Mouse (Mus musculus) lung, postnatal 0 days (tissue): ENCODE results near the gene Nostrin. TPM values are rescaled to one million over a fixed set of nuclear protein-coding genes. Genes with fewer than 3 reads are reported as not detected.

ENCODE experiments used
- ATAC-seq: fragments of 200-750 bp; cut with Nextera tagmentation; 2 replicates; pipeline ENCODE4 v1.8.0; 2017; ENCODE audit warnings: moderate library complexity
- DNase-seq: peaks from one replicate; pipeline ENCODE4 v3.0.0-alpha.2; 2016; ENCODE audit warnings: low spot score
- H3K27ac ChIP-seq: fragments of 300-500 bp; sonication (generic); 2 replicates; pipeline ENCODE4 v1.5.1; 2014; ENCODE audit warnings: antibody characterized with exemption, mild to moderate bottlenecking, low read length, mixed read lengths
- H3K27me3 ChIP-seq: fragments of 300-500 bp; sonication (generic); replicated peaks from 2 replicates; pipeline ENCODE4 v1.6.1; 2014; ENCODE audit warnings: low read length, mixed read lengths; ENCODE audit not compliant: insufficient read depth
- H3K36me3 ChIP-seq: fragments of 300-500 bp; sonication (generic); 2 replicates; pipeline ENCODE4 v1.6.1; 2014; ENCODE audit warnings: low read length, mixed read lengths; ENCODE audit not compliant: insufficient read depth
- H3K4me1 ChIP-seq: fragments of 300-500 bp; sonication (generic); 2 replicates; pipeline ENCODE4 v1.6.1; 2014; ENCODE audit warnings: antibody characterized with exemption, low read depth, low read length, mixed read lengths; ENCODE audit not compliant: insufficient read depth
- H3K4me2 ChIP-seq: fragments of 300-500 bp; sonication (generic); replicated peaks from 2 replicates; pipeline ENCODE4 v1.6.1; 2014; ENCODE audit warnings: low read depth, mild to moderate bottlenecking, low read length, moderate library complexity, mixed read lengths
- H3K4me3 ChIP-seq: fragments of 300-500 bp; sonication (generic); 2 replicates; pipeline ENCODE4 v1.5.1; 2014; ENCODE audit warnings: low read depth, low read length
- H3K9ac ChIP-seq: fragments of 300-500 bp; sonication (generic); replicated peaks from 2 replicates; pipeline ENCODE4 v1.6.1; 2014; ENCODE audit warnings: low read depth, mild to moderate bottlenecking
- H3K9me3 ChIP-seq: fragments of 300-500 bp; sonication (generic); 2 replicates; pipeline ENCODE4 v1.6.1; 2016; ENCODE audit warnings: low read length, mixed read lengths
- CTCF ChIP-seq: IDR thresholded peaks from 2 replicates; pipeline ENCODE4 v1.5.1; 2016; ENCODE audit warnings: antibody characterized with exemption, mild to moderate bottlenecking
- EP300 ChIP-seq: IDR thresholded peaks from 2 replicates; pipeline ENCODE4 v1.6.1; 2016; ENCODE audit warnings: antibody characterized with exemption, mild to moderate bottlenecking, control low read depth
- WGBS: fragments of 180-500 bp; shearing (Covaris S2); extraction: QIAGEN DNeasy Blood & Tissue Kit; methylation state at CpG from one replicate; pipeline ENCODE4 v1.1.7; 2014; 5-methylcytosine and 5-hydroxymethylcytosine counted together
- polyA plus RNA-seq: library from polyadenylated mRNA; unstranded; fragments of >200 nt; fragmentation: Nextera tagmentation; extraction: Ambion mirVana; gene quantifications from 2 replicates; pipeline ENCODE4 v1.2.1, GENCODE M21; 2015

Gene Nostrin
- polyA plus RNA-seq, 1 experiment from 2014 or later: 48.0 TPM

GRCm38 (mm10) chr2:69215242-69215641, 79.6 kb downstream of the Nostrin start:
- ATAC-seq (no peak), DNase-seq (no peak)
- Histone ChIP-seq H3K27me3 (no peaks in the 10 kb centered on the region), H3K36me3 (no peaks in the 10 kb centered on the region), H3K4me2 (no peak overlapping the region), H3K9ac (no peak overlapping the region), H3K4me1 (no peaks in the 10 kb centered on the region), H3K27ac (no peak overlapping the region), H3K4me3 (no peak overlapping the region), H3K9me3 (no peaks in the 10 kb centered on the region)
- 60% methylated on average over 7 of the region's 7 CpGs for WGBS
- TF ChIP-seq EP300 (no peak), CTCF (no peak)

- DNase-seq (no peak), ATAC-seq (no peak)
- no peak overlapping the region for H3K27ac ChIP-seq
- no peak overlapping the region for H3K4me3 ChIP-seq
- H3K4me2 ChIP-seq: no peak overlapping the region
- no peaks in the 10 kb centered on the region for H3K9me3 ChIP-seq
- H3K9ac ChIP-seq: no peak overlapping the region
- 64% methylated on average over 5 of the region's 5 CpGs for WGBS
- TF ChIP-seq EP300 (no peak), CTCF (no peak)
- H3K4me1 ChIP-seq: no peaks in the 10 kb centered on the region
- H3K27me3 ChIP-seq: no peaks in the 10 kb centered on the region
- no peaks in the 10 kb centered on the region for H3K36me3 ChIP-seq
These were observed 86.3 kb downstream of the Nostrin start for GRCm38 (mm10) chr2:69221868-69222416.

GRCm38 (mm10) chr2:69222815-69223214, 87.2 kb downstream of the Nostrin start:
- H3K4me2 ChIP-seq: no peak overlapping the region
- WGBS: 66% methylated on average over 10 of the region's 10 CpGs
- H3K27me3 ChIP-seq: no peaks in the 10 kb centered on the region
- H3K36me3 ChIP-seq: no peaks in the 10 kb centered on the region
- H3K27ac ChIP-seq: no peak overlapping the region
- H3K4me1 ChIP-seq: no peaks in the 10 kb centered on the region
- ATAC-seq (no peak), DNase-seq (no peak)
- H3K9ac ChIP-seq: no peak overlapping the region
- H3K9me3 ChIP-seq: no peaks in the 10 kb centered on the region
- H3K4me3 ChIP-seq: no peak overlapping the region
- no peak for TF ChIP-seq CTCF
- no peak for TF ChIP-seq EP300

- DNase-seq (no peak), ATAC-seq (no peak)
- WGBS: 46% methylated on average over 2 of the region's 2 CpGs
- no peak overlapping the region for H3K4me2 ChIP-seq
- no peaks in the 10 kb centered on the region for H3K9me3 ChIP-seq
- H3K27me3 ChIP-seq: no peaks in the 10 kb centered on the region
- H3K4me3 ChIP-seq: no peak overlapping the region
- H3K4me1 ChIP-seq: no peaks in the 10 kb centered on the region
- no peak overlapping the region for H3K27ac ChIP-seq
- TF ChIP-seq EP300 (no peak), CTCF (no peak)
- no peak overlapping the region for H3K9ac ChIP-seq
- no peaks in the 10 kb centered on the region for H3K36me3 ChIP-seq
These were observed 89.1 kb downstream of the Nostrin start for GRCm38 (mm10) chr2:69224724-69225123.

GRCm38 (mm10) chr2:69226876-69227275, 91.3 kb downstream of the Nostrin start:
- no peaks in the 10 kb centered on the region for H3K36me3 ChIP-seq
- DNase-seq (no peak), ATAC-seq (no peak)
- no peaks in the 10 kb centered on the region for H3K4me1 ChIP-seq
- H3K4me3 ChIP-seq: no peak overlapping the region
- no peak overlapping the region for H3K9ac ChIP-seq
- H3K9me3 ChIP-seq: no peaks in the 10 kb centered on the region
- H3K4me2 ChIP-seq: no peak overlapping the region
- TF ChIP-seq CTCF (no peak), EP300 (no peak)
- WGBS: 84% methylated on average over 9 of the region's 9 CpGs
- H3K27me3 ChIP-seq: no peaks in the 10 kb centered on the region
- no peak overlapping the region for H3K27ac ChIP-seq

GRCm38 (mm10) chr2:69228635-69229034, 93.0 kb downstream of the Nostrin start:
- Histone ChIP-seq H3K4me2 (no peak overlapping the region), H3K4me1 (no peaks in the 10 kb centered on the region), H3K36me3 (no peaks in the 10 kb centered on the region), H3K27ac (no peak overlapping the region), H3K4me3 (no peak overlapping the region), H3K27me3 (no peaks in the 10 kb centered on the region), H3K9ac (no peak overlapping the region), H3K9me3 (no peaks in the 10 kb centered on the region)
- DNase-seq: no peak
- ATAC-seq: no peak
- 77% methylated on average over 6 of the region's 6 CpGs for WGBS
- TF ChIP-seq EP300 (no peak), CTCF (no peak)

- no peak for DNase-seq
- Histone ChIP-seq H3K27ac (no peak overlapping the region), H3K9me3 (no peaks in the 10 kb centered on the region), H3K36me3 (no peaks in the 10 kb centered on the region), H3K4me3 (no peak overlapping the region), H3K27me3 (no peaks in the 10 kb centered on the region), H3K9ac (no peak overlapping the region), H3K4me1 (no peaks in the 10 kb centered on the region), H3K4me2 (no peak overlapping the region)
- WGBS: 69% methylated on average over 2 of the region's 2 CpGs
- no peak for TF ChIP-seq EP300
- TF ChIP-seq CTCF: no peak
- ATAC-seq: no peak
These were observed 94.5 kb downstream of the Nostrin start for GRCm38 (mm10) chr2:69230137-69230536.
